Mouse (Mus musculus) CH12.LX (cell line): Measurements from ENCODE around the gene Trappc2l.

ENCODE experiments used
- GABPA ChIP-seq: IDR thresholded peaks from 2 replicates; pipeline ENCODE4 v1.6.1; 2012; ENCODE audit warnings: low read depth, low read length, improper control_type of control experiment, inconsistent platforms; ENCODE audit not compliant: insufficient replicate concordance
- IRF4 ChIP-seq: IDR thresholded peaks from 2 replicates; pipeline ENCODE4 v1.6.1; 2014; ENCODE audit warnings: low read depth, mild to moderate bottlenecking, inconsistent platforms, low read length, improper control_type of control experiment
- MAX ChIP-seq: IDR thresholded peaks from 2 replicates; pipeline ENCODE4 v1.6.1; 2011; ENCODE audit warnings: low read length, improper control_type of control experiment
- NELFE ChIP-seq: IDR thresholded peaks from 2 replicates; pipeline ENCODE4 v1.6.1; 2011; ENCODE audit warnings: low read depth, low read length, improper control_type of control experiment
- POLR2A ChIP-seq: IDR thresholded peaks from 2 replicates; pipeline ENCODE4 v1.6.1; 2011; ENCODE audit warnings: low read depth, mild to moderate bottlenecking, improper control_type of control experiment, low read length
- SIN3A ChIP-seq: IDR thresholded peaks from 2 replicates; pipeline ENCODE4 v1.6.1; 2012; ENCODE audit warnings: low read length, improper control_type of control experiment, inconsistent platforms
- USF1 ChIP-seq: IDR thresholded peaks from 2 replicates; pipeline ENCODE4 v1.6.1; 2014; ENCODE audit warnings: low read depth, mild to moderate bottlenecking, inconsistent platforms, low read length, improper control_type of control experiment

- TF ChIP-seq NELFE (no peak), POLR2A (no peak), USF1 (no peak), MAX (no peak), IRF4 (no peak), SIN3A (no peak), GABPA (no peak)
Observed at GRCm38 (mm10) chr8:122642071-122642470, 30.6 kb downstream of the Trappc2l start.
